Mouse (Mus musculus) neural tube, embryonic 11.5 days (tissue): ENCODE data around the gene Gdi2. TPM values are rescaled to one million over a fixed set of nuclear protein-coding genes. Genes with fewer than 3 reads are reported as not detected.
A peak's percentile ranks its signal among the peaks of the same experiment; 100 is the strongest.
"Not testable (repeated sequence)": the region's sequence is repeated elsewhere in the genome, so short reads cannot be mapped to it uniquely, and the experiment has no call there.

ENCODE experiments used
- ATAC-seq: fragments of 200-750 bp; cut with Nextera tagmentation; 2 replicates; pipeline ENCODE4 v1.8.0; 2017; ENCODE audit warnings: moderate number of reproducible peaks, mild to moderate bottlenecking, moderate TSS enrichment, moderate library complexity; ENCODE audit not compliant: insufficient read depth, low FRiP score, low TSS enrichment
- DNase-seq: peaks from one replicate; pipeline ENCODE4 v3.0.0-alpha.2; 2015; ENCODE audit warnings: low spot score
- H3K27ac ChIP-seq: fragments of 300-500 bp; sonication (generic); 2 replicates; pipeline ENCODE4 v1.5.1; 2014; ENCODE audit warnings: low read depth, mild to moderate bottlenecking, low read length
- H3K27me3 ChIP-seq: fragments of 300-500 bp; sonication (generic); 2 replicates; pipeline ENCODE4 v1.6.1; 2014; ENCODE audit warnings: mild to moderate bottlenecking, low read length, mixed read lengths; ENCODE audit not compliant: control insufficient read depth, insufficient read depth
- H3K36me3 ChIP-seq: fragments of 300-500 bp; sonication (generic); 2 replicates; pipeline ENCODE4 v1.6.1; 2014; ENCODE audit warnings: mild to moderate bottlenecking, low read length, moderate library complexity, mixed read lengths; ENCODE audit not compliant: control insufficient read depth, insufficient read depth
- H3K4me1 ChIP-seq: fragments of 300-500 bp; sonication (generic); 2 replicates; pipeline ENCODE4 v1.6.1; 2014; ENCODE audit warnings: low read length, mixed read lengths; ENCODE audit not compliant: control insufficient read depth, insufficient read depth
- H3K4me2 ChIP-seq: fragments of 300-500 bp; sonication (generic); 2 replicates; pipeline ENCODE4 v1.6.1; 2014; ENCODE audit warnings: low read depth, mild to moderate bottlenecking, moderate library complexity
- H3K4me3 ChIP-seq: fragments of 300-500 bp; sonication (generic); 2 replicates; pipeline ENCODE4 v1.5.1; 2014; ENCODE audit warnings: low read depth, low read length
- H3K9ac ChIP-seq: fragments of 300-500 bp; sonication (generic); 2 replicates; pipeline ENCODE4 v1.6.1; 2014; ENCODE audit warnings: mild to moderate bottlenecking, low read length
- H3K9me3 ChIP-seq: fragments of 300-500 bp; sonication (generic); 2 replicates; pipeline ENCODE4 v1.6.1; 2016; ENCODE audit warnings: low read length; ENCODE audit not compliant: control insufficient read depth
- WGBS: fragments of 180-500 bp; shearing (Covaris S2); extraction: QIAGEN DNeasy Blood & Tissue Kit; methylation state at CpG from one replicate; pipeline ENCODE4 v1.1.7; 2014; 5-methylcytosine and 5-hydroxymethylcytosine counted together
- polyA plus RNA-seq: library from polyadenylated mRNA; unstranded; fragments of >200 nt; fragmentation: Nextera tagmentation; extraction: Ambion mirVana; gene quantifications from 2 replicates; pipeline ENCODE4 v1.2.1, GENCODE M21; 2014

Gdi2 gene
- polyA plus RNA-seq: 494 and 512 TPM in 2 replicates

DNA sequence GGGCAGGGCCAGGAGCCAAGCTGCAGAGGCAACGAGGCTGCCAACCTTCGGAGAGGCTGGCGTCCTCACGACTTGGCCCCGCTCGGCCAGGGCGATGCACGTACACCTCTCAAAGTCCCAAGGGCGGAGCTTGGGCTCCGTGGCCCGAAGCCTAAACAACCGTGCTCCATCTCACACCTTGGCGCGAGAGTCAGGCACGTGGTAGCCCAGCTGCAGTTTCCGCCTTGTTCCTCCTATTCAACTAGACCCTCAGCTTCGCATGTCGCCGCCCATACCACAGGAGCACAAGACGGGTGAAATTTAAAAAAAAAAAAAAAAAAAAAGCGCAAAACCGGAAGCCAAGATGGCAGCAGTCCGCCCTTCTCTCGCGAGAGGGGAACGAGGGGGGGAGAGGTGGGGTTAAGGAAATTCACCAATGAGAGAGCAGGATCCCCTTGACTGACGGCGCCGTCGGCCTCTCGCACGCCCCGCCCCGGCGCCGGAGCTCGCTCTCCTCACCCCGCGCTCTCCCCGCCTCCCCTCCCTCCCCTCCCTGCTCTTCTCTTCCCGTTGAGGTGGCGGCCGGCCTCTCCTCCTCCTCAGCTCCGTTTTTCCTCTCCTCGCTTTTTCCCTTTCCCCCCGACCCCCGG lies at the start of gene Gdi2:
Gdi2 (plus strand) TSS at position 470 of the 629 bp plus-strand sequence.
- no peaks in the 10 kb centered on the region for H3K27me3 ChIP-seq
- peaks cover 9% of the 10 kb centered on the region for H3K4me1 ChIP-seq
- H3K27ac ChIP-seq: peak within 1 kb of the TSS; percentile 97
- H3K4me3 ChIP-seq: peak within 1 kb of the TSS; percentile 81
- H3K9ac ChIP-seq: peak within 1 kb of the TSS; percentile 90
- peak; percentile 97 for DNase-seq
- no peaks in the 10 kb centered on the region for H3K36me3 ChIP-seq
- whole genome bisulfite sequencing: under 1% methylated on average over 40 of the region's 47 CpGs
- H3K9me3 ChIP-seq: no peaks in the 10 kb centered on the region
- ATAC-seq: peak; percentile 97
- peak within 1 kb of the TSS; percentile 74 for H3K4me2 ChIP-seq

- DNase-seq (no peak), ATAC-seq (no peak)
- no peaks in the 10 kb centered on the region for H3K4me1 ChIP-seq
- no peaks in the 10 kb centered on the region for H3K9me3 ChIP-seq
- H3K27me3 ChIP-seq: no peaks in the 10 kb centered on the region
- H3K36me3 ChIP-seq: no peaks in the 10 kb centered on the region
- WGBS: 95% methylated on average over 4 of the region's 4 CpGs
- no peak overlapping the region for H3K4me2 ChIP-seq
- no peak overlapping the region for H3K27ac ChIP-seq
- H3K9ac ChIP-seq: no peak overlapping the region
- no peak overlapping the region for H3K4me3 ChIP-seq
Observed at GRCm38 (mm10) chr13:3495526-3495925, 42.3 kb upstream of the Gdi2 start.

- not testable (repeated sequence) for H3K9me3 ChIP-seq, H3K27me3 ChIP-seq, H3K4me1 ChIP-seq, H3K27ac ChIP-seq, H3K4me2 ChIP-seq, H3K4me3 ChIP-seq, H3K9ac ChIP-seq, ATAC-seq, DNase-seq, H3K36me3 ChIP-seq
- 91% methylated on average over 6 of the region's 6 CpGs for WGBS
Observed at GRCm38 (mm10) chr13:3501014-3501413, 36.8 kb upstream of the Gdi2 start.

- H3K9ac ChIP-seq, H3K36me3 ChIP-seq, ATAC-seq, H3K4me3 ChIP-seq, H3K4me1 ChIP-seq, DNase-seq, H3K9me3 ChIP-seq, H3K4me2 ChIP-seq, H3K27me3 ChIP-seq, H3K27ac ChIP-seq: not testable (repeated sequence)
- WGBS: 77% methylated on average over 6 of the region's 6 CpGs
Observed at GRCm38 (mm10) chr13:3515351-3515750, 22.5 kb upstream of the Gdi2 start.

GRCm38 (mm10) chr13:3519357-3519756 lies 18.5 kb upstream of the Gdi2 start:
- H3K9me3 ChIP-seq, DNase-seq, H3K9ac ChIP-seq, H3K36me3 ChIP-seq, H3K27me3 ChIP-seq, ATAC-seq, H3K4me3 ChIP-seq, H3K27ac ChIP-seq, H3K4me1 ChIP-seq, H3K4me2 ChIP-seq: not testable (repeated sequence)
- WGBS: 81% methylated on average over 3 of the region's 4 CpGs

- H3K4me2 ChIP-seq, H3K9ac ChIP-seq, ATAC-seq, H3K9me3 ChIP-seq, H3K27ac ChIP-seq, DNase-seq, H3K4me3 ChIP-seq, H3K4me1 ChIP-seq, H3K27me3 ChIP-seq, H3K36me3 ChIP-seq: not testable (repeated sequence)
- 33% methylated on average over 1 of the region's 1 CpGs for WGBS
Observed at GRCm38 (mm10) chr13:3519994-3520393, 17.9 kb upstream of the Gdi2 start.

DNA sequence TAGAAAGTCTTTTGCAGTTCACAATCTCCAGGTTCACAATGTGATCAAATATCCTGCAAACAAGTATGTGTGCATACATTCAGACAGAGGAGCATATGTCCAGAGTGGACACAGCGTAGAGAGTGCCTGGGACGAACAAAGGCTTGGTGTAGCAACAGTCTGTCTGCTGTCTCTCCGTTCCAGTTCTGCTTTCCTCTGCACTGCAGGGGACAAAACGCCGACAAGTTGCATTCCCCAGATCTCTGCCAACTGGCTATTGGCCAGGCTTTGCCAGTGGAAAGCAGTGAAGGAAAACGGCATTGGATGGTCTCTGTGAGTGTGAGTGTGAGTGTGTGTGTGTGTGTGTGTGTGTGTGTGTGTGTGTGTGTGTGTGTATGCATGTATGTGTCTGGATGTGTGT lies 14.4 kb upstream of the Gdi2 start:
- DNase-seq: no peak
- Histone ChIP-seq H3K27ac (no peak overlapping the region), H3K36me3 (no peaks in the 10 kb centered on the region), H3K9ac (no peak overlapping the region), H3K27me3 (no peaks in the 10 kb centered on the region), H3K4me1 (no peaks in the 10 kb centered on the region), H3K4me3 (no peak overlapping the region), H3K4me2 (no peak overlapping the region), H3K9me3 (no peaks in the 10 kb centered on the region)
- 76% methylated on average over 6 of the region's 6 CpGs for WGBS
- ATAC-seq: no peak

DNA sequence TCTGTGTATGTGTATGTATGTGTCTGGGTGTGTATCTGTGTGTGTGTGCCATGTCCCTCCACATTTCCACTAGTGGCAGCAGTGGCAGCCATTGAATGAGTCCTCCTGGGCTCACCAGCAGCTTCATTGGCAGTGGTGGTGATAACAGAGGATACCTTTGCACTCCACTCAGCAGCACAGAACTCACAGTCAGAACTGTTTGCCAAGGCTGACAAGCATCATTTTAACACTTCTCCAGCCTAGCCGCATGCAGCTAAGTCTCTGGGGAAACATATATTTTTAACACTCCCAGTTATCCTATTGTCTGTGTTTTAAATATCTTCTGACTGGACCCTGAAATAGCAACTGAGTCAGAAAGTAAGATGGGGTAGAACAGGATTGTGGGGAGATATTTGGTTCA lies 13.9 kb upstream of the Gdi2 start:
- no peaks in the 10 kb centered on the region for H3K9me3 ChIP-seq
- ATAC-seq: no peak
- H3K4me1 ChIP-seq: no peaks in the 10 kb centered on the region
- no peaks in the 10 kb centered on the region for H3K27me3 ChIP-seq
- no peaks in the 10 kb centered on the region for H3K36me3 ChIP-seq
- H3K4me2 ChIP-seq: no peak overlapping the region
- no peak overlapping the region for H3K27ac ChIP-seq
- no peak for DNase-seq
- no peak overlapping the region for H3K9ac ChIP-seq
- H3K4me3 ChIP-seq: no peak overlapping the region
- WGBS: 81% methylated on average over 1 of the region's 1 CpGs

GRCm38 (mm10) chr13:3525611-3526051 lies 12.2 kb upstream of the Gdi2 start:
- H3K4me2 ChIP-seq: no peak overlapping the region
- H3K9ac ChIP-seq: no peak overlapping the region
- H3K27ac ChIP-seq: no peak overlapping the region
- no peaks in the 10 kb centered on the region for H3K27me3 ChIP-seq
- no peak overlapping the region for H3K4me3 ChIP-seq
- no peaks in the 10 kb centered on the region for H3K9me3 ChIP-seq
- ATAC-seq (no peak), DNase-seq (no peak)
- WGBS: 77% methylated on average over 4 of the region's 4 CpGs
- no peaks in the 10 kb centered on the region for H3K4me1 ChIP-seq
- no peaks in the 10 kb centered on the region for H3K36me3 ChIP-seq
